Mouse (Mus musculus): Measurements from ENCODE around the gene Agfg2. TPM values are rescaled to one million over a fixed set of nuclear protein-coding genes. Genes with fewer than 3 reads are reported as not detected.

Agfg2 gene
- total RNA-seq, 2 experiments from 2014 or later = 11.8 to 13.3 TPM

GRCm38 (mm10) chr5:137685653-137686052, 1.1 kb upstream of the Agfg2 start:
- intact Hi-C loops (cut with DNase I) = loop anchor here (2.0 to 5.0 kb wide), 2 partner anchors 29 to 52 kb away; no protein-coding TSS in a partner anchor
- no peak for DNase-seq (ENCODE audit: low spot score)

- intact Hi-C loops (cut with DNase I) = no loop called here
- DNase-seq (ENCODE audit: low spot score) = no peak
These were observed 885 bp downstream of the Agfg2 start for GRCm38 (mm10) chr5:137683388-137684293.

- intact Hi-C loops (cut with DNase I) = no loop called here
- DNase-seq (ENCODE audit: low spot score) = no peak
These were observed 2.0 kb downstream of the Agfg2 start for GRCm38 (mm10) chr5:137682526-137682925.

GRCm38 (mm10) chr5:137679726-137680125, 4.8 kb downstream of the Agfg2 start:
- intact Hi-C loops (cut with DNase I) = no loop called here
- no peak for DNase-seq (ENCODE audit: low spot score)

- no peak for DNase-seq (ENCODE audit: low spot score)
- intact Hi-C loops (cut with DNase I) = no loop called here
These were observed 5.8 kb downstream of the Agfg2 start for GRCm38 (mm10) chr5:137678736-137679135.

- intact Hi-C loops (cut with DNase I) = no loop called here
- DNase-seq (ENCODE audit: low spot score) = no peak
These were observed 6.7 kb downstream of the Agfg2 start for GRCm38 (mm10) chr5:137677859-137678258.

GRCm38 (mm10) chr5:137674786-137675185, 9.7 kb downstream of the Agfg2 start:
- no peak for DNase-seq (ENCODE audit: low spot score)
- intact Hi-C loops (cut with DNase I) = no loop called here

DNA sequence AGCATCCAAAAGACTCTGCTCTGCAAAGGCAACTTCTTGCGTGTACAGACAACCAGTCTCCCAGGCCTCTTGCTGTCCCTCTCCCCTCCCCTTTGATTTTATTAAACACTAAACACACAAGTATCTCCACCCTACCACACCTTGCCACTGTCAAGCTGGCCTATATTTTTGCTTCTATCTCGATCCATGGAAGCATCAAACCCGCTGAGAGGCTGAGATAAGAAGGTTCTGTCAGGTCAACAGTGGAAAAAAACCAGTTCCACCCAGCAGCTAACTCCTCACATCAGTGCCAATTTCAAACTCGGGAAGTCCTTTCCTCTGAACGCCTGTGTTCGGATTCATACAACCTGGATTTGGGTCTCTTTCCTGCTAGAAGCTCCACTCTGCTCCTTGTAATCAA, 11.5 kb downstream of the Agfg2 start:
- no peak for DNase-seq (ENCODE audit: low spot score)
- intact Hi-C loops (cut with DNase I) = no loop called here

DNA sequence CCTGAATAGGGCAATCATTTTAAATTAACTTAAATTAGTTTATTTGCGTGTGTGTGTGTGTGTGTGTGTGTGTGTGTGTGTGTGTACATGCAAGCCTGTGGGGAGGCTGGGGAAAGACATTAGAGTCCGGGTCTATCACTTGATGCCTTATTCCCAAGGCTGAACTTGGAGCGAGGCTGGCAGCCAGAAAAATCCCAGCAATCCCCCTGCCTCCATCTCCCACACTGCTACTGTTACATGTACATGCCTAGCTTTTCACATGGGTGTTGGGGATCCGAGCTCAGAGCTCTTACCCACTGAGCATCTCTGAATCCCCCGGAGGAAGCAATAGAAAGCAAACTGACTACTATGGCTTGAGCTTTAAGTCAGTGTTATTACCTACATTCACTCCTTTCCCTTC, 12.2 kb downstream of the Agfg2 start:
- DNase-seq (ENCODE audit: low spot score) = no peak
- intact Hi-C loops (cut with DNase I) = no loop called here

DNA sequence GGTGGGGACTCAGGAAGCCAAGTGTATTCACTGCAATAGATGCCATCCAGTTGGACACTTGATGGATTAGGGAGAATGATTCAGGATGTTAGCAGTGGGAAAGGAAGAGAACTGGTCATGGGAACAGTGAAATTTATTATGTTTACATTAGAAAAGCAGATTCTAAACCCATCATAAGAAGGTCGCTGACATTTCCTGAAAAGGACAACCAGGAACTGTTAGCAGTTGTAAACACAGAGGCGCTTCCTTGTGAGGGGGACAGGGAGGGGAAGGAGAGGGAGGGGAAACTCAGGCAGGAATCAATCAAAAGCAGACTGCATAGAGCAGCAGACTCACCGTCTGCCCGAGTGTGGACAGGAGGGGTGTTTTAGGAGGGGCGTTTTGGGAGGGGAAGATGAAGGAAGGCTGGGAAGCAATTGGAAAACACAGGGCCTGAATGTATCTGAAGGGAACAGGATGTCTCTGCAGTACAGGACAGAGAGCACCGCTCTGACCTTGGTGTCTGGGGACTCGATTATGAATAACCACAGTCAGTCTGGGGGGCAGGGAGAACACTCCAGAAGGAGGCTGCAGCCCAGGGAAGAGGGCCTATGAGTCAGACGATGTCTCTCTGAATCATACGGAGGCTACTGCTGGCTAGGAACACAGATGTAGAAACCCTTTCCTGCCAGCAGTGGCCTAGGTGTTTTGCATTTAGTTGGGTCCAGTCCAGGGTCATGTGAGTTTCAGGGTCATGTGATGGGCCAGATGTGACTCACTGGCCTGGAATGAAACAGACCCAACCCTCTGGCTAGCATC, 12.9 kb downstream of the Agfg2 start:
- intact Hi-C loops (cut with DNase I) = no loop called here

GRCm38 (mm10) chr5:137670240-137670639, 14.3 kb downstream of the Agfg2 start:
- no peak for DNase-seq (ENCODE audit: low spot score)
- intact Hi-C loops (cut with DNase I) = no loop called here

More for the DNA sequence above, 12.9 kb downstream of the Agfg2 start:
- DNase-seq (ENCODE audit: low spot score) = peak; percentile 82

- intact Hi-C loops (cut with DNase I) = no loop called here
- peak; percentile 66 for DNase-seq (ENCODE audit: low spot score)
These were observed 15.6 kb downstream of the Agfg2 start for GRCm38 (mm10) chr5:137668971-137669370.

- intact Hi-C loops (cut with DNase I) = no loop called here
- DNase-seq (ENCODE audit: low spot score) = no peak
These were observed 21.5 kb downstream of the Agfg2 start for GRCm38 (mm10) chr5:137663057-137663456.

- peak; percentile 80 for DNase-seq (ENCODE audit: low spot score)
- intact Hi-C loops (cut with DNase I) = no loop called here
These were observed 24.4 kb downstream of the Agfg2 start for GRCm38 (mm10) chr5:137660064-137660688.

DNA sequence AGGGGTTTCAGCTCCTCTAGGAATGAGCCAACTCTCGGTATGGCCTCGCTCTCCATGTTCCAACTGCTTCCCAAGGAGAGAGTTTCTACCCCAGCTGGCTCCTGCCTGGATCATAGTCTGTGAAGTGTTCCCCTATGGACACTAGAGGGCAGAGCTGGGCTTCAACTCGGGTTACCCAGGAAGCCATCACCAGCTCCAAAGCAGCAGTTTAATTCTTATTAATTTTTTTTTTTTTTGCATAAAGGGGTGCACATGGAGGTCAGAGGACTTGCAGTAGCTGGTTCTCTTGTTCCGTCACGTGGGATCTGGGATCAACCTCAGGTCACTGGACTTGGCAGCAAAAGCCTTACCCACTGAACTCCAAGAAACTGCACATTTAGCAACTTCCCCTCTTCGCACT, 27.5 kb downstream of the Agfg2 start:
- intact Hi-C loops (cut with DNase I) = loop anchor here (1.0 to 2.0 kb wide), 2 partner anchors 30 to 100 kb away; no protein-coding TSS in a partner anchor

GRCm38 (mm10) chr5:137654746-137655145, 29.8 kb downstream of the Agfg2 start:
- DNase-seq (ENCODE audit: low spot score) = no peak
- intact Hi-C loops (cut with DNase I) = loop anchor here (5.0 kb wide), 2 partner anchors 122 to 142 kb away; partner anchors contain the start of genes Epo and Gnb2

More for the DNA sequence above, 27.5 kb downstream of the Agfg2 start:
- DNase-seq (ENCODE audit: low spot score) = peak; percentile 53

DNA sequence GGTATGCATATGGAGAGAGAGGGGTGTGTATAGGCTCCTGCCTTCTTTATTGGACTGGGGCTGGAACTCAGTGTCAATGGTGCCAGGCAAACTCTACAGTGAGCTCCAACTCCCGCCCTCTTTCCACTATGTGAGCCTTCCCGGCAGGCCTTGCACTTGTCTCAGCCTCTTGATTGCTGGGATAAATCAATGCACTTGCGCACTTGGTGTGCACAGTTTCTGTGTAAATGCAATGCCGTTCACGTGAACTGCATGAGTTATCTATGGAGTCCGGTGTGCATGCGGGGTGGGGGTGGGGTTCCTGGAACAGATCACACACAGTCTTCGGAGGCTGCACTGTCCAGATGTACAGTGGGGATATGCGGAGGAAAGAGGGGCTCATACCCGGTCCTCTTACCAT, 31.2 kb downstream of the Agfg2 start:
- no peak for DNase-seq (ENCODE audit: low spot score)
- intact Hi-C loops (cut with DNase I) = loop anchor here (2.0 to 5.0 kb wide), 3 partner anchors 69 to 141 kb away; partner anchors contain the start of genes Epo and Gnb2

DNA sequence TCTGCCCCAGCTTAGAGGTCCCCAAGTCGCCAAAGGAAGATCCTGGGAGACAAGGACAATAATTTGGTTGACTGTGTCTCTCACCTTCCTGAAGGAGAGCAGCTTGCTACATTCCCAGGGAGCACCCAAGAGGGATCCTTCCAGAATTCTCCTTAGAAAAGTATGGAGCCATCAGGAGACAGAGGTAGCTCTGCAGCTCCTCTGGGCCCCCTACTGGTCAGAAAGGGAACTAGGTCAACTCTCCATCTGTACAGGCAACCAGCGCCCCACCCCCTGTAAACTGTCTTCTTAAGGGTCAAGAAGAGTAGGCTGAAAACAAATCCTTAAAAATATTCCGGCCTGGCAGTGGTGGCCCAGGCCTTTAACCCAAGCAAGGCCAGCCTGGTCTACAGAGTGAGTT, 32.1 kb downstream of the Agfg2 start:
- DNase-seq (ENCODE audit: low spot score) = peak; percentile 22
- intact Hi-C loops (cut with DNase I) = loop anchor here (2.0 to 5.0 kb wide), 3 partner anchors 68 to 140 kb away; partner anchors contain the start of genes Epo and Gnb2

GRCm38 (mm10) chr5:137649669-137650571, 34.6 kb downstream of the Agfg2 start:
- intact Hi-C loops (cut with DNase I) = loop anchor here (5.0 kb wide), 2 partner anchors 118 to 138 kb away; partner anchors contain the start of genes Epo and Gnb2
- DNase-seq (ENCODE audit: low spot score) = no peak

Measured in heart, postnatal 25 days (tissue).